Mouse (Mus musculus) kidney, embryonic 16.5 days (tissue): Measurements from ENCODE around the gene Bcr. TPM values are rescaled to one million over a fixed set of nuclear protein-coding genes. Genes with fewer than 3 reads are reported as not detected.

Source experiments
- ATAC-seq: fragments of 200-750 bp; cut with Nextera tagmentation; 2 replicates; pipeline ENCODE4 v1.8.0; 2017; ENCODE audit warnings: moderate TSS enrichment; ENCODE audit not compliant: low FRiP score, low TSS enrichment
- H3K27ac ChIP-seq: fragments of 300-500 bp; sonication (generic); 2 replicates; pipeline ENCODE4 v1.5.1; 2014; ENCODE audit warnings: low read length
- H3K27me3 ChIP-seq: fragments of 300-500 bp; sonication (generic); 2 replicates; pipeline ENCODE4 v1.6.1; 2014; ENCODE audit warnings: low read length, control low read depth, mixed read lengths; ENCODE audit not compliant: insufficient read depth
- H3K36me3 ChIP-seq: fragments of 300-500 bp; sonication (generic); 2 replicates; pipeline ENCODE4 v1.6.1; 2014; ENCODE audit warnings: low read length, control low read depth, mixed read lengths; ENCODE audit not compliant: insufficient read depth
- H3K4me1 ChIP-seq: fragments of 300-500 bp; sonication (generic); 2 replicates; pipeline ENCODE4 v1.6.1; 2014; ENCODE audit warnings: low read length, control low read depth, mixed read lengths; ENCODE audit not compliant: insufficient read depth
- H3K4me2 ChIP-seq: fragments of 300-500 bp; sonication (generic); replicated peaks from 2 replicates; pipeline ENCODE4 v1.6.1; 2014; ENCODE audit warnings: low read depth, low read length
- H3K4me3 ChIP-seq: fragments of 300-500 bp; sonication (generic); 2 replicates; pipeline ENCODE4 v1.5.1; 2014; ENCODE audit warnings: mild to moderate bottlenecking, low read length
- H3K9ac ChIP-seq: fragments of 300-500 bp; sonication (generic); replicated peaks from 2 replicates; pipeline ENCODE4 v1.6.1; 2014; ENCODE audit warnings: low read length
- H3K9me3 ChIP-seq: fragments of 300-500 bp; sonication (generic); 2 replicates; pipeline ENCODE4 v1.6.1; 2016; ENCODE audit warnings: low read length, control low read depth
- WGBS: fragments of 180-500 bp; shearing (Covaris S2); extraction: QIAGEN DNeasy Blood & Tissue Kit; methylation state at CpG from one replicate; pipeline ENCODE4 v1.1.7; 2014; 5-methylcytosine and 5-hydroxymethylcytosine counted together
- polyA plus RNA-seq: library from polyadenylated mRNA; unstranded; fragments of >200 nt; fragmentation: Nextera tagmentation; extraction: Ambion mirVana; gene quantifications from 2 replicates; pipeline ENCODE4 v1.2.1, GENCODE M21; 2015

Bcr gene
- polyA plus RNA-seq, 1 experiment from 2014 or later = 6.8 TPM

DNA sequence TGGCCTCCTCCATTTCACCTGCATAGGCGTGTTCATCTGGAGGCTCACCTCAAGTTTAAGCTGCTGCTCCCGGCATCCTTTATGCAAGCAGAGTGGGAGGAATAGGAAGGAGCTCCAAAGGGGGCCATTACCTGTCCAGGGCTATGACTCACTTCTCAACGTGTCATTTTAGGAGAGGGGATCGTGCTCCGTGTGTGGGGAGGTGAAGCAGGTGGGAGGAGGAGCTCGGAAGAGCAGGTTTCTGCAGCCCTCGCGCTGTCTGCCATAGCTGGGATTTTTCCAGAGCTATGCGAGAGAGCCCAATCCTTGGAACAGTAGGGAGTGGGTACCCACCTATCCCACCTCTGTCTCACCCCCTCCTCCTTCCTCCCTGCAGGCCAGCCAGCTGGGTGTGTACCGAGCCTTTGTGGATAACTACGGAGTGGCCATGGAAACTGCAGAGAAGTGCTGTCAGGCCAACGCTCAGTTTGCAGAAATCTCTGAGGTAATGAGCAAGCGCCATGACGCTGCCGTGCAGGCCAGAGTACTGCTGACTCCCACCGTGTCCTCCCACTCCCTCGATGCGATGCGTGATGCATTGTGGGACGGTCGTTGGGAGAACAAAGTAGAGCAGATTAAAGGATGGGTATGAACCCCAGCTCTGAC lies 75.2 kb downstream of the Bcr start:
- H3K27ac ChIP-seq = no peak overlapping the region
- peaks cover 64% of the 10 kb centered on the region for H3K36me3 ChIP-seq
- H3K4me1 ChIP-seq = no peaks in the 10 kb centered on the region
- ATAC-seq = no peak
- H3K9ac ChIP-seq = no peak overlapping the region
- no peak overlapping the region for H3K4me3 ChIP-seq
- no peak overlapping the region for H3K4me2 ChIP-seq
- peaks cover 4% of the 10 kb centered on the region; the same call in 1 of the 2 replicates for H3K9me3 ChIP-seq
- WGBS = 90% methylated on average over 21 of the region's 21 CpGs
- no peaks in the 10 kb centered on the region for H3K27me3 ChIP-seq

GRCm38 (mm10) chr10:75137148-75137547 lies 76.8 kb downstream of the Bcr start:
- Histone ChIP-seq H3K27ac (no peak overlapping the region), H3K9me3 (peaks cover 4% of the 10 kb centered on the region; the same call in 1 of the 2 replicates), H3K4me3 (no peak overlapping the region), H3K4me2 (no peak overlapping the region), H3K9ac (no peak overlapping the region), H3K4me1 (no peaks in the 10 kb centered on the region), H3K36me3 (peaks cover 66% of the 10 kb centered on the region), H3K27me3 (no peaks in the 10 kb centered on the region)
- no peak for ATAC-seq
- WGBS = 84% methylated on average over 3 of the region's 3 CpGs

DNA sequence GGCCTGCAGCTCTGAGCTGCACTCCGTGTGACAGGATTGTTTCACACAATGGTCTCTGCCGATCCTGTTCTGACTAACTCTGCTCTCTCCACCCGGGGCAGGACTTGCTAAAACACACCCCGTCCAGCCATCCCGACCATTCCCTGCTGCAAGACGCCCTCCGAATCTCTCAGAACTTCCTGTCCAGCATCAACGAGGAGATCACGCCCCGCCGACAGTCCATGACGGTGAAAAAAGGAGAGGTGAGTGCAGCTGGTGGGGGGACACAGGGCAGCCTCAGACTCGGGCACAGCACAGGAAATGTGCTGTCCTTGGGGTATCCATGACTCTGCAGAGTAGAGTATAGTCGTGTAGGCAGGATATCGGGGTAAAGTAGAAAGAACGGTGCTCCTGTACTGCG lies 84.8 kb downstream of the Bcr start:
- Histone ChIP-seq H3K9ac (no peak overlapping the region), H3K9me3 (no peaks in the 10 kb centered on the region), H3K27ac (no peak overlapping the region), H3K36me3 (peaks cover 38% of the 10 kb centered on the region), H3K4me3 (no peak overlapping the region), H3K27me3 (no peaks in the 10 kb centered on the region), H3K4me2 (no peak overlapping the region), H3K4me1 (no peaks in the 10 kb centered on the region)
- no peak for ATAC-seq
- WGBS = 69% methylated on average over 17 of the region's 17 CpGs

GRCm38 (mm10) chr10:75146001-75146400 lies 85.6 kb downstream of the Bcr start:
- H3K4me3 ChIP-seq = no peak overlapping the region
- peaks cover 31% of the 10 kb centered on the region for H3K36me3 ChIP-seq
- no peaks in the 10 kb centered on the region for H3K9me3 ChIP-seq
- no peak overlapping the region for H3K9ac ChIP-seq
- no peaks in the 10 kb centered on the region for H3K27me3 ChIP-seq
- WGBS = 91% methylated on average over 4 of the region's 4 CpGs
- no peak for ATAC-seq
- no peak overlapping the region for H3K4me2 ChIP-seq
- H3K4me1 ChIP-seq = no peaks in the 10 kb centered on the region
- no peak overlapping the region for H3K27ac ChIP-seq

- Histone ChIP-seq H3K36me3 (peaks cover 26% of the 10 kb centered on the region), H3K27me3 (no peaks in the 10 kb centered on the region), H3K9ac (no peak overlapping the region), H3K27ac (no peak overlapping the region), H3K4me1 (no peaks in the 10 kb centered on the region), H3K4me3 (no peak overlapping the region), H3K9me3 (no peaks in the 10 kb centered on the region), H3K4me2 (no peak overlapping the region)
- ATAC-seq = no peak
- WGBS = 92% methylated on average over 10 of the region's 10 CpGs
These were observed 86.2 kb downstream of the Bcr start for GRCm38 (mm10) chr10:75146619-75147018.

- Histone ChIP-seq H3K36me3 (peaks cover 23% of the 10 kb centered on the region), H3K27me3 (no peaks in the 10 kb centered on the region), H3K4me3 (no peak overlapping the region), H3K9me3 (no peaks in the 10 kb centered on the region), H3K4me2 (no peak overlapping the region), H3K4me1 (no peaks in the 10 kb centered on the region), H3K27ac (no peak overlapping the region), H3K9ac (no peak overlapping the region)
- WGBS = 55% methylated on average over 6 of the region's 6 CpGs
- ATAC-seq = no peak
These were observed 87.9 kb downstream of the Bcr start for GRCm38 (mm10) chr10:75148295-75148694.

GRCm38 (mm10) chr10:75150361-75150760 lies 90.0 kb downstream of the Bcr start:
- 59% methylated on average over 5 of the region's 5 CpGs for WGBS
- peak; percentile 32; the same call in 1 of the 2 replicates for ATAC-seq
- H3K4me3 ChIP-seq = no peak overlapping the region
- no peak overlapping the region for H3K4me2 ChIP-seq
- peaks cover 25% of the 10 kb centered on the region for H3K36me3 ChIP-seq
- H3K9me3 ChIP-seq = no peaks in the 10 kb centered on the region
- H3K9ac ChIP-seq = no peak overlapping the region
- no peak overlapping the region for H3K27ac ChIP-seq
- H3K27me3 ChIP-seq = no peaks in the 10 kb centered on the region
- no peaks in the 10 kb centered on the region for H3K4me1 ChIP-seq

DNA sequence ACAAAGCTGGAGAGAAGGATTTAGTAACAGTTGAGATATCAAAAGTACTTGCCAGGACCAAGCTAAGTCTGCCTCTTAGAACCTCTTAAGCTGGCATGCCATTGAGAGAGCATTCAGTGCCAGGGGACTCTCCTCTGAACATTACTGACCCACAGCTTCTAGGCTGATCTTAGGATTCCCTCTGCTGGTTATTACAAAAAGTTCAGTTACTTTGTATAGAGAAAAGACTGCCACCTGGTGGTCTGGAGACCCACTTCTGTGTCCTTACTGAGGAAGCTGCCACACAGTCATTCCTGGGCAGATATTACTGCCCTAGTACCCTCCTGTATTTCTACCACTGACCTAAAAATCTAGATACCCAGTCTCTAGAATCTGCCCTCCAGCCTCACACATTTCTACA lies 90.9 kb downstream of the Bcr start:
- H3K4me1 ChIP-seq = peaks cover 9% of the 10 kb centered on the region; the same call in 1 of the 2 replicates
- H3K27me3 ChIP-seq = no peaks in the 10 kb centered on the region
- H3K9me3 ChIP-seq = no peaks in the 10 kb centered on the region
- peaks cover 22% of the 10 kb centered on the region for H3K36me3 ChIP-seq
- peak; percentile 60 for ATAC-seq
- H3K4me2 ChIP-seq = no peak overlapping the region
- H3K9ac ChIP-seq = no peak overlapping the region
- H3K27ac ChIP-seq = no peak overlapping the region
- H3K4me3 ChIP-seq = no peak overlapping the region

DNA sequence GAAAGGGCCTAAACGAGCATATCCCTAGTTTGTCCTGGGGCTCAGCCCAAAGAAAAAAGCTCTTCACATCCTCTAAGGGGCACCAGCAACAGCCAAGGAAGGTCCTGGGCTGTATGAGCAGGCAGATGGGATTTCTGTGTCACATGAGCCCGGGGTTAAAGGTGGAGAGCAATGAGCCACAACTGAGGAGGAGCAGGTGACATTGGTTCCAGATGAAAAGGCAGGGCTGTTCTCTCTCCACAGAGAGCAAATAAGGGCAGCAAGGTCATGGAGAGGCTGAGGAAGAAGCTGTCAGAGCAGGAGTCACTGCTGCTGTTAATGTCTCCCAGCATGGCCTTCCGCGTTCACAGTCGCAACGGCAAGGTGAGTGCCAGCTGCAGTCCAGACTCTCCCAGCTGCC lies 96.4 kb downstream of the Bcr start:
- Histone ChIP-seq H3K4me1 (peaks cover 38% of the 10 kb centered on the region), H3K27me3 (no peaks in the 10 kb centered on the region), H3K9me3 (no peaks in the 10 kb centered on the region; the same call in 1 of the 2 replicates), H3K36me3 (peaks cover 24% of the 10 kb centered on the region; the same call in 1 of the 2 replicates), H3K9ac (no peak overlapping the region), H3K4me3 (no peak overlapping the region), H3K27ac (no peak overlapping the region), H3K4me2 (no peak overlapping the region)
- 38% methylated on average over 6 of the region's 6 CpGs for WGBS
- ATAC-seq = peak; percentile 86

GRCm38 (mm10) chr10:75157713-75158112 lies 97.3 kb downstream of the Bcr start:
- Histone ChIP-seq H3K36me3 (peaks cover 32% of the 10 kb centered on the region), H3K4me1 (peaks cover 38% of the 10 kb centered on the region), H3K9me3 (no peaks in the 10 kb centered on the region; the same call in 1 of the 2 replicates), H3K27me3 (no peaks in the 10 kb centered on the region), H3K9ac (no peak overlapping the region), H3K27ac (no peak overlapping the region), H3K4me3 (no peak overlapping the region), H3K4me2 (no peak overlapping the region)
- no peak for ATAC-seq
- WGBS = 68% methylated on average over 8 of the region's 8 CpGs
